Mouse (Mus musculus): ENCODE measurements at regions not wholly inside any gene's neighbourhood (a gene's known extent, or its start where the extent isn't known, plus 50 kb on each side); places are given as distances from the start of the nearest gene placed in this dataset.

DNA sequence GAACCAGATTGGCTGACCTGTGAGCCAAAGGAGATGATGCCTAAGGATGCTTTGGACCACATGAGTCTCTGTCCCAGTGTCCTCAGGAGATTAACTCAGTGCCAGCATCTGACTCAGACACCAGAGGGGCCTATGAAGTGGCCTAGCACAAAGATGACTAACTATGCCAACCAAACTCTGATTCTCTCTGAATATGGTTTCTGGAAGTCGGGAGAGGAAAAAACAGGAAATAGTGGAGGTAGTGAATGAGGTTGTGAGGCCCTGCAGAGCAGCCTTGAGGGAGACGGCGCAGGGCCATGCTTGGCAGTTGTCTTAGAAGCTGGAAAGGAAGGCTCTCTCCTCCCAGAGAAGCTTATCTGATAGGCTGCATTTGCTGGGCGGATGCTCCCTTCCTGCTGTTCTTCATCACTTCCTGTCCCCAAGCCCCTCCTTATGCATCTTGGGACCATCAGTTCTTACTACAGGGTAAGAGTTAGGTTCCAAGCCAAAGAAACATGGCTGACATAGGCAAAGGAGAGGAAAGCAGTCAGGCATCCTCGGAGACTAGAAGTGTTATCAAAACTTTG lies 155.4 kb downstream of the Tle3 start:
- DNase-seq (ENCODE audit: low spot score in 2 of 2): no peak

DNA sequence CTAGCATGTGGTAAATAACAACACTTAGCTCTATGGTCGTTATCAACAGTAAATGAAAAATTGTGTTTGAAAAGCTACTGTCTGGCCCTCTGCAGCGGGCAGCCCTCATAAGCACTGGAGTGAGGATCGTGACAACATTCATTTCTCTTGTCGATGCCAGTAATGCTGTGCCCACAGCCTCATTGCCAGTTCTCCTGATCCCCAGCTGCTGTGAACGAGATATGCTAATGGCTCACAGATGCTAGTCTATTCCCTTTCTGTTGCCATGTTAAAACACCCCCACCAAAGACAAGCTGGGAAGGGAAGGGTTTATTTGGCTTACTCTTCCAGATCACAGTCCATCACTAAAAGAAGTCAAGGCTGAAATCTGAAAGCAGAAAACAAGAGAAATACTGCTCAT lies 148.0 kb downstream of the Tle3 start:
- no peak for DNase-seq (ENCODE audit: low spot score in 2 of 2)

DNA sequence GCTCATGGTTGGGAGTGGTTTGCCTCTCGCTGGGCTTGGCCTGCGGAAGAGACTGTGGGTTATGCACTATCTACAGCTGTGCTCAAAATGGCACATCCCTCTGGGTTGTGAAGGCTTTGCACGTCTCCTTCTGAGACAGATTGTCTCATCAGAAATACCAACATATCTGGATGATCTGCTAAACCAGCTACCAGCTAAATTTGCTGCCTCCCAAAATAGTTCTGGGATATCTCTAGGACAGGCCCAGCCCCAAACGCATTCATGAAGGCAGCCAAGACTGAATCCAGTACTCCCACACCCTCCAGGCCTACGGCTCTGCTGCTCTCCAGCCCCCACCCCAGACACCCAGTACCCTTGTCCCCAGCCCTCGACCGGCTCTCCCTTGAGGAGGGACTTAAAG lies 145.7 kb downstream of the Tle3 start:
- DNase-seq (ENCODE audit: low spot score in 2 of 2): no peak

DNA sequence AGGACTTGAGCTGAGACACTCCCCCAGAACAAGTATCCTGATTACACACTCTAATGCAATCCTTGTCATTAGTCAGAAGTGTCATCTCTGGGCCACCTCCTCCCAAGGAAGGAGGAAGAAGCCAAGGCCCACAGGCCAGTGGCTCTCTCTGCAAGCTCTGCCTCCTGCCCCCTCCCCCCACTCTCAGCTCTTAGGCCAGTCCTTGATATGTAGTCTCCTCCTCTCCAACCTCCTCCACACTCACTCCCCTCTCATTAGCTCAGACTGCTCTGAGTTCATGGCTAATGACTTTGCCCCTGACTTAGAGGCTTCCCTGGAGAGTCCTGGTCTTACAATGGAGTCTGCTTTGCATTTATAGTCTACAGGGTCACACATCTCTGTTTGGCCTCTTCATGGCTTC lies 139.3 kb downstream of the Tle3 start:
- DNase-seq (ENCODE audit: low spot score in 2 of 2): no peak

DNA sequence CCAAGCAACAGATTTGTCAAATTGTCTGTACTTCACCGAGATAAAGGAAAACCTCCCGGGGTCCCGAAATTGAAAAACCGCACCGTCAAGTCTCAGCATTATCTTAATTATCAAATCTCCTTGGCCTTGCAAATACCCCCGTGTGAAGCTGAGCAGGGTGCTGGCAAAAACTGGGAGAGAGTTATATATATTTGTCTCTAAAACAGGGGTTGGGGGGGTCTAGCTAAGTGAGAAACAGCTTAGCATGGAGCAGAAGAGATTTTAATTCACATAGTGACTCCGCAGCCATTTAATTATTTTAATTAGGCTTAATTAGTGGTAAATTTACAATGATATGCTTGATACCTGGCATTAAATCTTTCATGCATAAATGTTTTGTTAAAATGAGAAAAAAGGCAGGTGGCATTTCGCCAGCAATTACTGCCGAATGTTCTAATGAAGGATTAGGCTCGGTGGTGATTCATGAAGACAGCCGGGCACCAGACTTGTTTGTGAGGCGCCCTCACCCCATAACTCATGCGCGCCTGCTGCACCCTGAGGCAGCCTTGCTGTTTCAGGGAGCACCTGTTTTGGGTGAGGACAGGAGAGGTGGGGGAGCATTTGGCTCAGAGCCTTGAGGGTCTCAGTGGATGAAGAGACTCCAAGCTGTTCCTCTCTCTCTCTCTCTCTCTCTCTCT lies 138.2 kb downstream of the Tle3 start:
- DNase-seq (ENCODE audit: low spot score in 2 of 2): no peak

DNA sequence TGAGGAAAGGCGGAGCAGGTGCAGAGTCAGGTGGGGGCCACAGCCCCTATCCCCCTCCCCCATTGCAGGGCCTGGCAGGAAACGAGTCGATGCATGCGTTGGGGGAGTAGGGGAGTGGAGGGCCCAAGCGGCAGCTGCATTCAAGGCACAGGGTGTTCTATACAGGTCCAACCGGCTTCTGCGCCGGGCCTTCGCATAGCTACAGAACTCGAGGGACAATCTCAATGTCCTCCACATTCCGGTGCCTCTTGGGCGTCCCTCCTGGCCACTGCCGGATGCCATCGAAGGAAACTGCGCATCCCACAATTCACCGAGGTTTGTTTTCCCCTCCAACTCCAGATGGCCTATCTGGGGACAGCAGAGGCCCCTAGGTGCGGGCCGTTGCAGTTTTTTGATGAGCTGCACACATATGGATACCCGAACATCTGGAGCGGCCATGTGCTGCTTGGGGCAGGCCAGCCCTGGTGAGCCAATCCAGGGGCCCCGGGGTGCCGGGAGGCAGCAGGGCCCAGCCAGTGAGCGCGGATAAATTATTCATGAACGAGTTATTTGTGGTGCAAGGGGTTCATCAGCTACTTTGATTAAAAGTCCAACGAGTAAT lies 137.5 kb downstream of the Tle3 start:
- DNase-seq (ENCODE audit: low spot score in 2 of 2): no peak

DNA sequence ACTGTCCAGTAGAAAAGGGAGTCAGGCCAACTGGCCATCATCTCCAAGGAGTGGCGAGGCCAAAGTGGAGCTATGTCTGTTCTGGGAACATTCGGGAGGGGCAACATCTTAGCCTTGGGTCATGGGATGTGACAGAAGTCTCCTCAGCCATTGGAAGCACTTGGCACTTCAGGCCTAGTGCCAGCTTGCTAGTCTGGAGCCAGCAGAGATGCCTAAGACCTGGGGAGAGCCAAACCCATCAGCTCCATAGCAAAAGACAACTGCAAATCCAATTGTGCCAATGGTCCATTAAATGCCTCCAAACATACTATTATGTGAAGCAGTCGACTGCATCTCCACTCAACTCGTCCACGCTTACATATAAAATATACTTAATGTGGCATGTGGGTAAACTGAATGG lies 136.9 kb downstream of the Tle3 start:
- no peak for DNase-seq (ENCODE audit: low spot score in 2 of 2)

DNA sequence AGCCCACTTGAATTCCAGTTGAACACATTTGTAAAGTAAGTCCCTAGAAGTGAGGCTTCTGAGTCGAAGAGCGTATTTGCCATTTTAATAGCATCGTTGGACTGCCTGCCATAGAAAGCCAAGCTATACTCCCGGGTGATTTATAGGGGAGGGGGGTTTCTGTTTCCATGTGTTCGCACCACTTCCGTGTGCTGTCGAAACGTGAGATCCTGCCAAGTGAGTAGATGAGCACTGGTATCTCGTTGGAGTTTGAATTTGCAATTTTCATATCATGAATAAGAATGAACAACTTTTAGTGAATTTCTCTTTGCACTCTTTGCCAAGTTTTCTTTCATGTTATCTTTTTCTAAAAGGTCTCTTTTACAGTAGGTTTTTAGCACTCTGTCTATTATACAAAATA lies 128.7 kb downstream of the Tle3 start:
- DNase-seq (ENCODE audit: low spot score in 2 of 2): no peak

DNA sequence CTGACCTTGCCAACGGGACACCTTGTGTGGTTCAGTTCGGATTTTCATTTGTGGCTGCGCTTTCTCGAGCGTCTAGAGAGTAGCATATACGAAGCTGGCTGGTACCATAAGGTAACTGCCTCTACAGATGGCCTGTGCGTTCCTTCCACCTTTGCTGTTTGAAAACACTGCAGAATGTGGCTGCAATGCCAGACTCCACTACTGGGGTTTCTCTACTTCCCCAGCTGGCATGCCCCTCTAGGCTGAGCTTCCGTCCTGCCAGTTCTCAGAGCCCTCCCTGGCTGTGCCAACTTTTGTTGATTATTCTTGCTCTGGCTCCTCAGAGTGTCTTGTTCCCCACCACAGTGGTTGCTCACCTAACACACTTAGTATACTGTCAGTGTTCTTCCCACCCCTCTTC lies 120.7 kb downstream of the Tle3 start:
- DNase-seq (ENCODE audit: low spot score in 2 of 2): no peak

DNA sequence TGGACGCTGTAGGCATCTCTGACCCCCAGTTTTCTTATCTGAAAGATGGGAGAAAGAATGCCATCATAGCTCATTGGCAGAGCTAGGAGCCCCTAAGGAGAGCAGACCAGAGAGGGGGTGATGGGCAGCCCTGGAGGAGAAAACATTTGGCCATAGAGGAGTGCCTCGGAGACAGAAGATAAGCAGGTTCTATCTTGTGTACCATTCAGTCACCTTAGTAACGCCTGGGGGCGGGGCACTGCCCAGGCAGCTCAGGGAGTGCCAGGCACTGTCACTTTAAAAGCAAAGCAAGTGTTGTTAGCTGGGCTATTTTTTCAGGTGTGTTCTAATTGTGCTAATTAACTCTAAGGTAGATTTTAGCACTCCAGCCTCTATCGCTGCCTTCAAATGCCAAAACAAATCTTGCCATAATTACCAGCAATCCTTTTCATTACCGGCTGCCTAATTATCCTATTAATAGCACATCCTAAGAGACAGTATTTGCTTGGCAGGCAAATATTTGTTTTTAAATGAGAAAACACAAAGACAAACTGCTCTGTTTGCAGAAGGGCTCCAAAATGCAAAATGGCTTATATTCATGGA lies 119.1 kb downstream of the Tle3 start:
- DNase-seq (ENCODE audit: low spot score in 2 of 2): no peak

DNA sequence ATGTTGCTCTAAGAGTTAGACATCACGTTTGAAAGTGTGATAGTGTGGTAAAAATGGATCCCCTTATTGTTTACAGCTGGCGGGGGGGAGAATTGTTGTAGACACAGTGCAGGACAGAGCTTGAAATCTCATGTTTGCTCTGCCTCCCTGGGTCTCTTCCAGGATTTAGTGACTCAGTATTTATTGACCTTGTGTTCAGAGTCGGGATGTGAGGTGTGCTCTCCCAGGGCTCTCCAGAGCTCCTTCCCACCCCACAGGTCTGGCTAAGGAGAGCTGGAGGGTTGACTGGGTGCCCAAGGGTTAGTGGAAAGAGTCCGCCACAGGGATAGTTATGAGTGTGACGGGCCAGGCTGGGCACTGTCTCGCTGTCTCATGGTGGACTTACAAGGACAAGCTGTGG lies 117.8 kb downstream of the Tle3 start:
- no peak for DNase-seq (ENCODE audit: low spot score in 2 of 2)

DNA sequence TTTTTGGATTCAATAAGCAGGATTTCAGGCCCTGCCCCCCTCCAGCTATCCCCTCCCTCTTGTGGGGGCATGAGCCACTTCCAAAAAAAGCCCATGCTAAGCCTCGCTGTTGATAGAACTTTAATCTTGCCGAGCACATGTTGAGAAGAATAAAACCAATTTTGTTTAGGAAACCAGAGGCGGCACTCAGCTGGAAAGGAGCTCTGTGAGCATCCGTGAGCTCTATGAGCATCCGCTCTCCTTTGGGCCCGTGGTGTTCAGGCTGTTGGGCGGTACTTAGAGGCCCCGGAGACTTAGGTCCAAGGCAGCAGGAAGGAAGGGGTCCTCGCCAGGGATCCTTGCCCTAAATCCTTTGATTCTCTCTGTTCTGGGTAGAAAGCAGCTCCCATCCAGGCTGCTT lies 117.0 kb downstream of the Tle3 start:
- no peak for DNase-seq (ENCODE audit: low spot score in 2 of 2)

DNA sequence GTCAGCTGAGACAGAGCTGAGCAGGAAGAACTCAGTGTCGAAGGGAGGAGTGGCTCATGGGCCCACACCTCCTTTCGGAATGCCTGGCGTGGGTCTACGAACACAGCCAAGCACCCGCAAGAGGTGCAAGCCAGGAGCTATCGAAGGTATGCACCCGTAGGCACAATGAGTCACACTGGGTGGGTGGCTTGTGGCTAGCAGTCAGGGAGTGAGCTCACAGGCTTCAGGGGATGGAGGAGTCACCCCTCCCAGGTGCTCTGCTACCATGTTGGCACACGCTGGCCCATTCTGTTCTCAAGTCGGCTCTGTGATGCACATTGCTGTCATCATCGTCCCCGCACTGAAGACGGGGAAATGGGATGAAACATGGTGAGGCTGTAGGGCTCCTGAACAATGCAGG lies 115.7 kb downstream of the Tle3 start:
- no peak for DNase-seq (ENCODE audit: low spot score in 2 of 2)

DNA sequence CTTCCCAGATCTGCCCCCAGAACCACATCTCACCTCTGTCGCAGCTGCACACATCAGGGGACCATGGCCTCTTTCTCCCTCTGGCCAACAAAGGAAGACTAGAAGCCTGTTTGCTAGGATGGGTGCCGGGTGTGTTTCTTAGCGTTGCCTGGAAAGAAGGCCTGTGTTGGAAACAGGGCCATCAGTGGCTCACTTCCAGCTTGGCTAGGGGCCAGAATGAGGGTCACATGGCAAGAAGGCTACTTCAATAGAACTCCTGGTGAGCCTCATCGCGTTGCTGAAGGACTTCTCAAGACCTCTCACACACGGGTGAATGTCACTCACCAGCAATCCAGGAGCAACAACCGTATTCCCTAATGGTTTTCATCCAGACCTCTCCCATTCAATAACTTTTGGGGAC lies 115.0 kb downstream of the Tle3 start:
- no peak for DNase-seq (ENCODE audit: low spot score in 2 of 2)

DNA sequence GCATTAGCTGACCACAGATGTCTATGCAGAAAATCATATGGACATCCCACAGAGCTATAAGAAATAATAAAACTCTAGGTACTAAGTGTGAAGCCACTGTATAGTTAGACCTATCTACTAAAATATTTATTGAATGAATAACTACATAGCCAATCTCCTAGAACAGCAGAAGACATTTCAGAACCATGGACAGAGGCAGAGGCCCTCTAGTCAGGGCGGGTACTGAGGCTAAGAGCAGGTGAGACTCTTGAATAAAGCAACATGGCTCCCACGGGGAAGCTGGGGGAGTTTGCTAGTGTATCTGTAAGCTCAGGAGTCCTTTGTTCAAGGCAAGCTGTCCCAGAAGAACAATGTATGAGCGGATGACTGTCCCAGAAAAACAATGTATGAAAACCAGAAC lies 112.2 kb downstream of the Tle3 start:
- DNase-seq (ENCODE audit: low spot score in 2 of 2): no peak

DNA sequence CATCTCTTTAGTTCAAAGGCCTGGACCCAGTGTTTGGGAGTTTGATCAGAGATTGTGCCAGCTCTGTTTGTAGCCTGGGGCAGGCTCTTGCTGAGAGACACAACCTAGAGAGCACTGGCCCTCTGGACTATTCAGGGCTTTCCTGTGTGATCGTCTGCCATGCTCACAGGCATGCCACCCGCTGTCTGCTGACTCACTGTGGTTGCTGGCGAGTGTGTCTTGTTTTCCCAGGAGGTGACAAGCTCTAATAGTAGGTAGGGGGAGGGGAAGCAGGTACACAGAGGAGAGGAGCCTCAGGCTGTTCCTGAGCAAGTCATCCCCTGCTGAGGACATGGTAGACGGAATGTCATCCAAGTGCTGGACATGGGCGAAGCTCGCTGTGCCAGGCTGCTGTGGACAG lies 107.5 kb downstream of the Tle3 start:
- no peak for DNase-seq (ENCODE audit: low spot score in 2 of 2)

DNA sequence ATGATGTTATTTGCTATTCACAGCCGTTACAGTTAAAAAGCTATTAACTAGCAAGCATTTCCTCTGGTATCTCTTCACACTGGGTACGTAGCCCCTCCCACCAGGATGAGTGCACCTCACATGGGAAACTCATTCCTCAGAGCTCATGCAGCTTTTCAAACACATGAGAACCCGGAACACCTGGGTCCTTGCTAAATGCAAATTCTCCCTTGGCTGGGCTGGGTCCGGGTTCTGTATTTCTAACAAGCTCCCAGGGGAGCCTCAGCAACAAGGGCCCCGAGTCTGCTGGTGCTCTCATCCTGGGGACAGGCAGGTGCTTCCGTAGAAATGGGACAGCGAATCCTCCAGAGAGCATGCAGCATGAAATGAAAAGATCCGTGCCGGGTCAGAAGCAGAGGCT lies 106.7 kb downstream of the Tle3 start:
- no peak for DNase-seq (ENCODE audit: low spot score in 2 of 2)

DNA sequence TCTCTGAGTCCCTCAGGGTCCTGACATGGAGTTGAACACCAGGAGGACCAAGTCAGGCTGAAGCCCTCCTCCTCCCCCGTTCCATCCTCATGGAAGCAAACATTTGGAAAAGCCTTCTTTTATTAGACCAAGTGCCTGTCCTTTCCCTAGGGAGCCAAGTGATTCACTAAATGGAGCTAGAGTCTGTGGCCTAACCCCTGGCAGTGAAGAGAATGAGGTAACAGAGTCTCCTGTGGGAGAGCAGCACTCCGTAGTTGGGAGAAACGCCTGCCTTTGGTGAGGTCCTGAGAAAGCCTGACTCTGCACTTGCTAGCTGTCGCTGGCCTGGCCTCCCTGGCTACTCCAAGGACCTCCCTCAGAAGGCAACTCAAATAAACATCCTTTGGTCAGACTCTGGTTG lies 104.2 kb downstream of the Tle3 start:
- DNase-seq (ENCODE audit: low spot score in 2 of 2): no peak

DNA sequence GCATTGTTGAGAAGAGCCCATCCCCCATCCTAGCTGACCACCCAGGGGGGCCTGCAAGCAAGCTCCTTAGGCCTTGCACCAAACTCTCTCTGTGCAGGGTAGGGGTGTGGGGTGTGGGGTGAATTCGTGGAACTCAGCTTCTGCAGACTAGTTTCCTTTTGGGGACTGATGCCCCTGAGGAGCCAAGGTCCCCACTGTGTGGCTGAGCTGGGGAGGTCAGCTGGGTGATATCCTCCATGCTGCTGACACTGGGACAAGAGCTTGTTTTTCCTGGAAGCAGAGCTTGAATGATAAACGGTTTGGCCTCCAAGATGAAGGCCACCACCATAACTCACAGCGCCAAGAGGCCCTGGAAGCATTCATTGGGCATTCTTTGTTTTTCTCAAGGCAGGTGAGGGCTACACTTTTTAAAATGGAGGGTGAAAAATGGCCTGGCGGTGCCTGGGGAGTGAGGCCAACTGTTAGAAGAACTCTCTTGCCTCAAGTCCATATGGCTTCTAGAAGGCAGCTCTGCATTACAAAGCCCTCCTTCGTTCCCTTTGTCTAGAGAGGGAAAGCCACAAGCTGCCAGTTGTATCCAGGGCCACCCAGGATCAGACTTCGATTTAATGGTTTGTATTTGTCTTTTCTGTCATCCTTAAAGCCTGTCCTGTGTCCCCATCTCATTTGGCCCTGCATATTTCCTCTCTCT lies 98.8 kb downstream of the Tle3 start:
- DNase-seq (ENCODE audit: low spot score in 2 of 2): peak in 1 of 2 experiments; percentile 17

DNA sequence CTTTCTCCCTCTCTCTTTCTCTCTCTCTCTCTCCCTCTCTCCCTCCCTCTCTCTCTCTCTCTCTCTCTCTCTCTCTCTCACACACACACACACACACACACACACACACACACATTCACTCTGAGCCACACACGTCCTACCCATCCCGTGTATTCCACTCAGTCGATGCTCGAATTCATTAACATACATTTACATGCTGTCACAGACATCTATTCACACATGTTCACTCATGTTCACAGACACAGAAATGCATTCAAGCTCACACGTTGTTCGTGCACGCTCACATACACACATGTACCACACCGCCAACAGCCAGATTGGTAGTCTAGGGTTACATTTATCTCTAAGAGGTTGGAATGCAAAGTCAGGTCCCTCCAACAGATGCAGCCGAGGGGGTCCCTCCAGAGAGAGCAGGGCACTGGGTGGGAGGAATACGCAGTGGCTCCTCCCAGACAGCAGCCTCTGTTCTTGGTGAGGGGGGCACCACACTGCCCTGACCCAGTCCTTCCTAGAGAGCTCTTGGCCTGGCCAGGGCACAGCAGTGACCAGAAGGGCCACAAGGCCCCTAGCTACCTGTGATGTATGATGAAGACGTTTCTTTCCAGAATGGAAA lies 96.8 kb downstream of the Tle3 start:
- DNase-seq (ENCODE audit: low spot score in 2 of 2): no peak

DNA sequence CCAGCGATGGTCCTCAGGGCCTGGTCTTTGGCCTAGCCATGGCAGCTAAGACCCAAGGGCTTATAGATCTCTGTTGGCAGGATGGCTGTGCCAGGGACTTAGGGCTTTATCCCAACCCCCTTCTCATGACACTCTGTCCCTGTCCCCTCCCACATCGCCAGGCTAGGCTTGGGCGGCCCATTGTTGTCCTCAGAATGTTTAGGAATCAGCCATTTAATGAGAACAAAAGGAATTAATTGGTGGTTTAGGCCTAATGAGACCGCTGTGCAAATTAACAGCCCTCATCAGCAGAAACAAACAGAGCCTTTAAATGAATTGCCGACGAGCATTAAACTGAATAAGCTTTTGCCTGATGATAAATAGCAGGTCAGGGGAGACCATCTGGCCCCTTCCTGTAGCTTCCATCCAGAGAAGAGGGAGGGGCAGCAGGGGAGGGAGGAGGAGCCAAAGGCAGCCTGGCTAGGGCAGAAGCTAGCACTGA lies 96.2 kb downstream of the Tle3 start:
- no peak for DNase-seq (ENCODE audit: low spot score in 2 of 2)

Measured in adrenal gland, postnatal 4 days (tissue).